Mouse (Mus musculus) forebrain, embryonic 14.5 days (tissue): Measurements from ENCODE around the gene Fhdc1. TPM values are rescaled to one million over a fixed set of nuclear protein-coding genes. Genes with fewer than 3 reads are reported as not detected.

Experiments
- polyA plus RNA-seq: library from polyadenylated mRNA; unstranded; fragments of >200 nt; fragmentation: Nextera tagmentation; extraction: Ambion mirVana; gene quantifications from 2 replicates; pipeline ENCODE4 v1.2.1, GENCODE M21; 2014

The Fhdc1 gene
- polyA plus RNA-seq, 1 experiment from 2014 or later: 1.3 TPM

Other genes with a start within 250 kb of the Fhdc1 start
- 117 and 162 TPM in 2 replicates for gene Trim2, start 173.6 kb downstream of the Fhdc1 start, polyA plus RNA-seq
- 24.2 and 26.9 TPM in 2 replicates for gene Arfip1, start 102.2 kb upstream of the Fhdc1 start, polyA plus RNA-seq
- gene Tigd4, start 113.1 kb upstream of the Fhdc1 start, polyA plus RNA-seq: not detected in 2 replicates
- 0.95 and 0.96 TPM in 2 replicates for gene Tmem154, start 185.8 kb upstream of the Fhdc1 start, polyA plus RNA-seq